Mouse (Mus musculus) forelimb bud, embryonic 11.5 days (tissue): ENCODE data around the gene Sfxn5.
A peak's percentile ranks its signal among the peaks of the same experiment; 100 is the strongest.

Source experiments
- DNase-seq: peaks from one replicate; pipeline ENCODE4 v3.0.0-alpha.2; 2012; ENCODE audit warnings: low read depth, low spot score

The Sfxn5 gene

DNA sequence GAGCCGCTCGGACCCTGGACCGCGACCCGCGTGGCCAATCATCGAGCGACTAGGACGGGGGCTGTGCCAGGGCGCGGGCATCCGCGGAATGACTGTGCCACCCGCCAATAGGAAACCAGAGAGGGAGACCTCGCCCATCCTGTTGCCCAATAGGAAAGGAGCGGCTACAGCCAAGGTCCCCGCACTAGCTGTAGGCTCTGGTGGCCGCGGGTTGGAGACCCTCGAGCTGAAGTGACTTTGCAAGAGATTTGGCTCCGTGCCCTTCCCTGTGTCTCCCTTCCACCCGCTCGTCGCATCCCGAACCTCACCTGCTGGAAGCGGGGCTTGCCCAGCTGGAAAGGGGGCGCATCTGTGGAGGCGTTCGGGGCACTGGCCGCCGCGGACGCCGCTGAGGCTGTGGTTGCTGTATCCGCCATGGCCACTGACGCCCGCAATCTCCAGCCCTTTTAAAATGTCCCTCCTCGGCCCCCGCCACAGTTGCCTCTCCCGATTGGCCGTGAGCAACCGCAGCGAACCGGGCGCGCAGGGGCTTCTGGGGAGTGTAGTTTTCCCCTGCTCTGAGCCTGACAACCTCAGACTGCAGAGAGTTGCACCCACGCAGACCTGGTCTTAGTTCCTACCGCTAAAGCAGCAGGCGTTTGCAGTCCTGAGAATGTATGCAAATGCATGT, at the start of gene Sfxn5:
Gene Sfxn5, minus strand, starts transcription at position 423 of the 670 bp plus-strand sequence.
- DNase-seq, result peak; percentile 91

- no peak for DNase-seq
Measured at GRCm38 (mm10) chr6:85382791-85383190, 49.6 kb upstream of the Sfxn5 start.

DNA sequence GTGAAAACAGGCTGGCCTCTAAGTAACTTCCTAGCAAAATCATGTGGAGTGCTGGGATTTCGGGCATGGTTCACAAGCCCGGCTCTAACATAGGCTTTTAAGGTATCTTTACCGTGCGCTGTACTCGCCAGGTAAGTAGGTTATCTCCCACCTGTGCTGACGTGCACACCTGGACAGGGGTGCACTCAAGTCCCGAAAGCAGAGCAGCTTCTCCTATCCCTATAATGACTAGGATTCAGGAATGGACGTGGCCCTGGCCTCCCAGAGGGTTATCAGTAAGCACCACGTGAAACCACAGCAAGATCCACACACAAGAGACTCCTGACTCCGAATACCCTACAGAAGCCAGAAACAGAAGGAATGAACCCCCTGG, 48.4 kb upstream of the Sfxn5 start:
- DNase-seq, result no peak

DNA sequence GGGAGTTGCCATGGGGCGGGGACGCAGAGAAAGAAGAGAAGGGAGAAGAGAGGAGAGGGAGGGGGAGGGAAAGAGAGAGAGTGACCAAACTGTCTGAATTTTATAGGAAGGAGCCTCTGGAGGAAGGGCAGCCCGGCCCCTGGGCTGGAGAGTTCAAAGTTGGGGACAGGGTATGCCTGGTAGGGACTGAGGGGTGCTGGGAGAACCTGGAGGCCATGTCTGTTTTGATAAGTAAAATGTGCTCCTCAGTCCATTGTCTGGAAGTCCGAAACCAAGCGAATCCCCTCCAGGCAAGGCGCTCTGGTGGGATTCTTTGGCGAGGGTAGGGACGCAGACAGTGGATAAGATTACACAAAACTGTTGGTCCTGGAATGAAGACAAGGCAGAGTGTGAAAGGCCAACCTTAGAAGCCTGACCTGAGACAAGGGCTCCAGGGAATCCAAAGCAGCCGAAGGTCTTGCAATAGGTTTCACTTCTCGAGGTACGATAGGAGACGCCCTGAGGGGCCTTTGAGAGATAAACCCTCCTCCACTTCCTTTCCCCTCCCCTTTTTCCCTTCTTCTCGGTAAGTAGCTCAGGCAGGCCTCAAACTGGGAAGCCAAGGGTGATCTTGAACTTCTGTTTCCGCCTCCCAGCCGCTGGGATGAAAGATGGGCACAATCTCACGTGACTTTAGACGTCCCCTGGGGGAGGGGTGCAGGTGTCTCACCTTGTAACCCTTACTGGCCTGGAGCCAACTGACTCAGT, 47.9 kb upstream of the Sfxn5 start:
- DNase-seq, result no peak

DNA sequence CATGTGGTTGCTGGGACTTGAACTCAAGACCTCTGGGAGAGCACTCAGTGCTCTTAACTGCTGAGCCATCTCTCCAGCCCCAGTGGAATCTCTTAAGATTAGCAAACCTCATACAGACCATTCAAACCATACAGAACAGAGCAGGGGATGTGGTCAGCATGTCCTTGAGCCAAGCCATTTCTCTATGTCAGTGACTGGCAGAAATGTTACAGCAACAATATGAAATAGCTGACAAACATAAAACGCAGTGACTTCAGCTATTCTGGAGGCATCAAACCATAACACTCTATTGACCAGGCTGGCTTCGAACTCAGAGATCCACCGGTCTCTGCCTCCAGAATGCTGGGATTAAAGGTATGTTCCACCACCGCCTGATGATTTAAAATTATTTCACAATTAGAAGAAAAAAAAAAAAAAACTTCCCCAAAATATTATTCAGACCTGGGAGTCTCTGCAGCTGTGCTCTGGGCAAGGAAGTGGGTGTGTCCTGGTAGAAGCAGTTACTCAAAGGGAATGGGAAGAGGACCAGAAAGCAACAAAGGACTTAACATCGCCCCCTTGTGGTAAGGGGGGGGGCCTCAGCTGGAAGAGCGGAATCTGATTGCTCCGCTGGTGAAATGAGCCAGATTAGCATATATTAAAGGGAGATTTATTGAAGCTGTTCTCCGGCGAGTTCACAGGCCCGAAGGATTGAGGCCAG, 47.1 kb upstream of the Sfxn5 start:
- peak; percentile 86 for DNase-seq

DNA sequence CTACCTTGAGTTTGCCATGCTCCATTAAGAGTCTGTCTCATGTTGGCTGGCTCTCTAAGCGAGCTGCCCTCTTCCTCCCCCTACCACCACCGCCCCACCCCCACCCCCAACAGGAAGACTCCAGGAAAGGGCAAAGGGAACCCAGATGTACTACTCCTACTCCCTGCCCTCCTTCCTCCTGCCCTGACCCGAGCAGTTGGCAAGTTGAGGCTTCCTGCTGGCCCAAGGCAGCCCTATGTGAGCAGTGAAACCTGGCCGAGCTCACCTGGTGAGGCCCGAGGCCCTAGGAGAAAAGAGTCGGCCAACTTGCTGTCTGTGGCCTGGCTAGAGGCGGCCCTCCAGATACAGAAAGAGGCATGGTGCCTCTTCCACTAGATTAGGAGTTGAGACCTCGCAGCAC, 45.4 kb upstream of the Sfxn5 start:
- DNase-seq, result no peak

GRCm38 (mm10) chr6:85377876-85378275, 44.7 kb upstream of the Sfxn5 start:
- DNase-seq, result no peak

DNA sequence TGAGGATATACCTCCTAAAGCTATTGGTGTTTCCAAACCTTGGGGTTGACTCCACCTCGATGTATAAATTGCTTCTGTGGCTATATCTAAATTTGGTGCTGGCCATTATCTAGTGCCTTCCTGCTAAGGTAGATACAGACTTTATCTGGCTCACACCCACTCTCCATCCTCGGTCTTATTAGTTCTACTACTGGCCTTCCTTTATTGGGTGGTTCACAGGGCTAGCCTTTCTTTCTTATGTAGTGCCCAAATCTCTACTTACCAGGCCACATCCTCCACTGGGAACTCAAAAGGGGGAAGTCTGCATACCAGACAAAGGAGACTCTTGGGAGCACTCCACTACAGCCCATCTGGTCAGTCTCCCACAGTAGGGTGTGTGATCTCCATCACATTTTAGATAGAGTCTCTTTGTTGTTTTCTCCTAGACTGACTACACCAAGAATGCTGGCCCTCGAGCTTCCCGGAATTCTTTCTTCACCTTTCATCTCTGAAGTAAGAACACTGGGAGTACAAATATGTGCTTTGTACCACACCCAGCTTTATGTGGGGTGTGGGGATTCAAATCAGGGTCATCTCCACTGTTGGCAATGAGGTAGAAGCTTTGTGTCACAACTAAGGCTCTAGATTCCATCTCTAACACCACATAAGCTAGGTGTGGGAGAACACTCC, 44.0 kb upstream of the Sfxn5 start:
- no peak for DNase-seq

GRCm38 (mm10) chr6:85374734-85375114, 41.5 kb upstream of the Sfxn5 start:
- peak; percentile 95 for DNase-seq

- DNase-seq, result peak; percentile 26
Measured at GRCm38 (mm10) chr6:85373951-85374733, 40.9 kb upstream of the Sfxn5 start, which contains the start of gene Rab11fip5. Gene Rab11fip5 (minus strand): TSS chr6:85374634.

- DNase-seq, result no peak
Measured at GRCm38 (mm10) chr6:85373066-85373860, 40.0 kb upstream of the Sfxn5 start.

DNA sequence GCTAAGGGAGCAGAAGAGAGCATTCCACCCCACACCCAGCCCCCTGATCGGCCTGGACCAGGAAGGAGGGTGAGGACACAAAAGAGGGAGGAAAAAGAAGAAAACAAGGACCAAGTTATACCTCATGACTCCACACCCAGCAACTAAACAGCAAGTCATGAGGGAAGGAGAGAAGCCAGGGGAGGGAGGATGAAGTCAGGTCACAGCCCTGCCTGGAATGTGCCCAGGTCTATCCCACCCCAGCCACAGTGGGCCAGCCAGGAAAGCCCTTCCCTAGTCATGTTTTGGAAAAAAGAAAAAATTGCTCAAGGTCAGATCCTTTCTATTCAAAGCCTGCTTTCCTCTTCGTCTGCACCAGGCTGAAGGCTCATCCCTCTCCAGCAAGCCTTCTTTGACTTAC, 39.3 kb upstream of the Sfxn5 start:
- DNase-seq, result no peak

DNA sequence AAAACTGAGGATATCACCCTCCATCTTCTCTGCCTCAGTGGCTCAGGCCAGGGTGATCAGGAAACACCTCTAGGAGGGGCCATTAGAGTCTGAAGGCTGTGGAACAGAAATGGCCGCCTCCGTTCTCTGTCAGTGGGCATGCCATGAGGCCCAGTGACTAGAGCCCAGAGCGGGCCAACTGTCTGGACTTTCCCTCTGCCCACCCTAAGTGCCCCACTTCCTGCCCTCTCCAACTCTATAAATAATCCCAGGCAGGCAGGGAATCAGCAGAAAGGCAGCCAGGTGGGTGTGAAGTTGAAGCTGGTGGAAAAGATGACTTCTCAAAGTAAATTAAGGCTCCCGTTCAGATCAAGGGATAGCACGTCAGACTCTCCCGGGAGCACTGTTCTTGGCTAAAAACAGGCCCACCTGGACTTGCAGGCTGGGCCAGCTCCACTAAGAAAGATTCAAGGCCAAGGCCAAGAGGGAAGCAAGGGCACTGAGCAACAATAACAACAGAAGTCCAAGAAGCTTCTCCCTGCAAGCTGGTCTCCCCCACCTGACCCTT, 38.7 kb upstream of the Sfxn5 start:
- DNase-seq, result no peak

DNA sequence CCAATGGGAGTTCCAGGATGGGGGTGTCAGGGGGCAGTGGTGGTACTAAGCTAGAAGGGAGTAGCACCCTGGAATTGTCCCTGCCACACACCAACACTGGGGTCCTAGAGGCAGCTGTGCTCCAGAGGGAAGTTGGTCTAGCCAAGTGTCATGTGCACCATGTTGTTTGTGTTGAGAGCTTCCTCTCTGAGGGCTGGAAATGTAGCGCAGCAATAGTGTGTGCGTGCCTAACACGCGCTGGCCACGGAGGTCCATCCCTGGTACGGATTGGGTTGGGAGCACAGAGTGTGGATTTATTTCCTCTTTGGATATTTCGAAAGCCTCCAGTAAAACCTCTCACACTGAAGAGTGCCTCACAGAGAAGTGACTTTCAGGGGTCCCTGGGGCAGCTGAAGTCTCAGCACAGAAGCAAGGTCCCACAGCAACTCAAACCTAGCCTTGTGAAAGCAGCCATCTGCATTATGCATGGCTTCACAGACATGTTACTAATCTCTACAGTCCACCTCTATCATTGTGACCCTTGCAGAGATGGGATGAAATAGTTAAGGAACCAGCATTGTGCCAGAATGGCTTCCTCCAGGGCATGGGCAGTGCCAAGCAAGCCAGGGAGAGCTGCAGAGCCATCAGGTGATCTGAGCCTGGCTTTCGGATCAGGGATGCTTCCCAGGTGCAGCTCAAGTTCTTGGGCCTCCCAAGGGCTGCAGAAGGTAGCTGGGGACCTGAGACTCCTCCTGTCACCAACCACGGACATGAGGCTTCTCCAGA, 37.6 kb upstream of the Sfxn5 start:
- no peak for DNase-seq

- DNase-seq, result no peak
Measured at GRCm38 (mm10) chr6:85370041-85370440, 36.8 kb upstream of the Sfxn5 start.

GRCm38 (mm10) chr6:85369181-85369860, 36.1 kb upstream of the Sfxn5 start:
- no peak for DNase-seq

DNA sequence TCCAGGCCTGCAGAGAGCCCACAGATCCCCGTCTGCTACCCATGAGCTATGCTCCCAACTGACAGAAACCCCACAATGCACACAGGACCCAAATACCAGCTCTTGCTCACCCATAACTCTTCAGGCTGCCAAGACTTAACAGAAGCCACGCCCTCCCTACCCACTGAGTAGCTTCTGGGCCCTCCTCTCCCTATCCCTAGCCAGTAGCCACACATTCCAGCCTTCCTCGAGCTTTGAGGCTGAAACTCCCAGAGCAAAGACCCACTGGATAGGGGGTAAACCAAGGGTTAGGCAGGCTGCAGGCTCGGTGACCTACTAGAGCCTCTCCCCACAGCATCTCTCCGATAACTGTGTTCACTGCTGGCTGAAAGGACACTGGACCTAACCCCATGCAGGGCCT, 35.5 kb upstream of the Sfxn5 start:
- no peak for DNase-seq

DNA sequence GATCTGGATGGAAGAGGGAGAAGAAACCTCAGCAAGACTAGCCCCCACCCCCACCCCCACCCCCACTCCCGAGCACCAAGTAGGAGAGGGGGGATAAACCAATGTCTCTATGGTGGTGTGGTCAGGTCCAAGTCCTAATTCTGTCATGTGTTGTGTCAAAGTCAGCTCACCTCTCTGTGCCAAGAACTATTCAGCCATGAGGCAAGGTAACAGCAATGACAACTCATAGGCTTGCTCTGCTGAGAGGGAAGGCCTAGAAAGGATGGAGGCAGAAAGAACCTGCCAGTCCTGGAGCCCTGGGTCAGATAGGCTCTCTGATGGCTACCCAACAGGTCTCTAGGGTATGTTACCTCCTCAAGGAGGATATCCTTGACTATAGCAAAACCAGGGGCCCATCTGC, 34.9 kb upstream of the Sfxn5 start:
- DNase-seq, result no peak

DNA sequence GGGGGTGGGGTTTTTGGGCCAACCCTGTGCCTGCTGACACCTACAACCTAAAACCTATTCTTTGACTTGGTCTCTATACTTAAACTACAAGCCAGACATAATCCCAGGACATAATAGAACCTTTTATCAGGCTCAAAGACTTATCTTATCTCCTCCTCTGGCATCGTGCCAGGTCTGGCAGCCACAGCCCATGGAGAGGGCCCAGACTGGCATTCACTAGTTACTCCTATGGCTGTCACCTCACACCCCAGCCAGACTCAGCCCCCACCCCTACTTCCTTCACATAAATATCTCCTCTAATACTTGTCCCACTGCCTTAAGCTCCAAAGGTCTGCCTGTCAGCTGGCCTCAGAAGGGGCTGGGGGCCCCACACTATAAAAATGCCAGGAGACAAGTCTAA, 33.2 kb upstream of the Sfxn5 start:
- DNase-seq, result no peak
